Mouse (Mus musculus): ENCODE measurements around the gene Rhd.

DNA sequence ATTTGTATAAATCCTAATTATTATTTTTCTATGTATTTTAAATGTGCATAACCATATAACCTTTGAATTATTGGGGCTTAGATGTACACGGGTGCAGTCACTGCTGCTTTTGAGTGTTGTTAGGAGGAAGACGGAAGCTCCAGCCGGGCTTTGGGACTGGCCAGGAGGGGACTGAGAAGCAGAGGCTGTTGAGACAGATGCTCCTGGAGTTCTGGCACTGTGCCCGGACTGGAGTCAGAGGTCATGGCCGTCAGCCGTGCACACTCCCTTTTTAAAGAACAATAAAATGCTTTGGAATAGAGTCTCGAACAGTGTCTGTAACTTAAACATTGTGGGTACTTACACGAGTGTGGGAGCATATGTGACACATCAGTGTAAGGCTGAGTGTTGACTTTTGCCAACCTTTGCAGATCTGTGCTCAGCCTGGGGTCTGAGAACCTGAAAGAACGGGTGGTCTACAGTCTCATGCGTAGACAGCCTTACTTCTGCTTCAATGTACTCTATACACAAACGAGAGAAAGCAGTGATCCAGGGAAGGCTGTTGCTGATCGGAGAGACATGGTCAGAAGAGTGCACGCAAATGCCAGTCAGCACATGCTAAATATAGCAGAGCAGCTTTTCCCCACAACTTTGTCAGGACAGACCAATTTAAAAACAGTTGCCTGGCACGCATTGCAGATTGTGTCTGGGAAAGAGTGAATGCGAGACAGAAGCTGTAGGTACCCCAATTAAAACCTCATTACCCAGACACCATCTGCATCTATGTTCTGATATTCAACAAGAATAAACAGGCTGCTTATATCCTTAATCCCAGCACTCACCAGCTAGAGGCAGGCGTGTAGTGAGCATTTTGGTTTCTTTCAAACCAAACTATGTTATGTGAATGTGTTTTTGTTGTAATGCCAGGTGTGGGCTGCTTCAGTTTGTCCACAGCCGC, 73.2 kb downstream of the Rhd start:
- TF ChIP-seq CTCF (IDR thresholded peaks at IDR 0.05; ENCODE audit: low read depth, low read length) (no peak), TAL1 (conservative IDR thresholded peaks at IDR 0.05; ENCODE audit: low read depth, low read length) (no peak), GATA2 (IDR thresholded peaks at IDR 0.05; ENCODE audit: borderline replicate concordance, low read depth, low read length) (no peak), GATA1 (IDR thresholded peaks at IDR 0.05; ENCODE audit: borderline replicate concordance, low read length) (no peak), POLR2AphosphoS5 (IDR thresholded peaks at IDR 0.05; ENCODE audit: insufficient replicate concordance, low read depth, low read length) (no peak; the same call in 1 of the 2 replicates)

Measured in G1E (cell line).